Mouse (Mus musculus) heart, postnatal 25 days (tissue): ENCODE measurements at regions not wholly inside any gene's neighbourhood (a gene's known extent, or its start where the extent isn't known, plus 50 kb on each side); places are given as distances from the start of the nearest gene placed in this dataset.

Source experiments
- DNase-seq: peaks from one replicate; pipeline ENCODE4 v3.0.0; 2022; ENCODE audit warnings: low spot score
- intact Hi-C: fragments of 180-260 bp; cut with DNase I; formaldehyde crosslinking; loops from one replicate; pipeline ENCODE4 v1.15.1; 2025

GRCm38 (mm10) chr15:96752719-96753118, 53.2 kb upstream of the Slc38a2 start:
- no peak for DNase-seq
- intact Hi-C loops = loop anchor here (5.0 kb wide), 1 partner anchor 45 kb away; no protein-coding TSS in a partner anchor

GRCm38 (mm10) chr15:96752062-96752358, 52.5 kb upstream of the Slc38a2 start:
- DNase-seq = no peak
- intact Hi-C loops = loop anchor here (5.0 kb wide), 1 partner anchor 45 kb away; no protein-coding TSS in a partner anchor

- no peak for DNase-seq
- intact Hi-C loops = loop anchor here (5.0 kb wide), 1 partner anchor 46 kb away; no protein-coding TSS in a partner anchor
Measured at GRCm38 (mm10) chr15:96751243-96752061, 51.9 kb upstream of the Slc38a2 start.

- DNase-seq = no peak
- intact Hi-C loops = loop anchor here (2.0 to 5.0 kb wide), 2 partner anchors 48 to 51 kb away; partner anchors contain the start of gene Slc38a2
Measured at GRCm38 (mm10) chr15:96749534-96750256, 50.2 kb upstream of the Slc38a2 start.
